Mouse (Mus musculus): ENCODE results near the gene Dcps.

Gene Dcps

DNA sequence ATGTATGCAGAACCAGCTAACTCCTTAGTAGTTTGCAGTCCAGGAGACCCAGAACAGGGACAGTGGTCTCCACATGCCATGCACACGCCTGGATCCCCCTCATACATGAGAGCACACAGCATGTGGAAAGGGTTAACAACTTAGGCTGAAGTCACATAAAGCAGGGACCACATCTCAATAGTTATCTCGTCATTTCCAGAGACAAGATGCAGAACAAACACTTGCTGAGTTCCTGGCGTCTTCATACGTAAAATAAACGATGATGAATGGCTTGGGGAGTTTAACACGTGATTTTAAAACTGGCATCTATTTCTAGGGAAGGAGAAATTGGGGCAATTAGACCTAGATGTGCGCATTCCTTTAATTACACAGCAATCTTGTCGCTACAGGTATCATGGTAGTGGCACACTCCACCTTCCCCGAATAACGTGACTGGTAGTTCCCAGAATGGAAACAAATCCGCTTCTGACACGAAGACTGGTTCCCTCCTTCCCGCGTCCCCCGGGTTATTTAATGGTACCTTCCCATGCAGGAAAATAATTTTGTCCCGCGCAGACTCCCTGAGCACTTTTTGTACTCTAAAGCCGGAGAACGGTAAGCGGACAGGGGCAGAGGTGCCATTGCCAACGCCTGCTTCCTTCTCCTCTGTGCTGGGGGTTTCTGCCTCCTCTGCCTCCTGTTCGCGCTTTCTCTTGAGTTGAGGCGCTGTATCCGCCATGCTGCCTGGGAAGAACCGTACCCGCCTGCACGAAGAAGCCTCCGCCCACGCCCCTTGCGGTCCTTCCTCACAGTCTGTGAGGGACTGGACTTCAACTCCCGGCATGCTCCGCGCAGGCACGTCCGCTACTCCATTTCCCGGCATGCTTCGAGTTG is at the start of gene Dcps:
Gene Dcps, minus strand, starts transcription at position 811 of the 873 bp plus-strand sequence.
- peak; percentile 87 for DNase-seq (ENCODE audit: low read depth, low spot score)

DNA sequence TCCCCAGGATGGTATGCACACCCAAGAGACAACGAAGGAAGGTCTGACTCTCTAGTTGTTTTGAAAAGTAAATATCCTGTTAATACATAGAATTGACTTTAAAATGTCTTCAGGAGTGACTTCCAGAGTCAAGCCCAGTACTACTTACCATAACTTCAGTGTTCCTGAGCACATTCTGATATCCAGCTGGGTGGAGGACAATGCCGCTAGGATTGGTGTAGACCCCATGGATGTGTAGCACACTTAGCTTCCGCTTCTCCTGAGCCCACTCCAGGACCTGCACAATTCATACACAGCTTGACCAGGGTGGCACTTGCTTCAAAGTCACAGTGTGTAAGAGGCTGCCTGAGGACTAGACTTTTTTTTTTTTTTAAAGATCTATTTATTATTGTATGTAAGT is 47.6 kb upstream of the Dcps start:
- no peak for DNase-seq (ENCODE audit: low read depth, low spot score)

DNA sequence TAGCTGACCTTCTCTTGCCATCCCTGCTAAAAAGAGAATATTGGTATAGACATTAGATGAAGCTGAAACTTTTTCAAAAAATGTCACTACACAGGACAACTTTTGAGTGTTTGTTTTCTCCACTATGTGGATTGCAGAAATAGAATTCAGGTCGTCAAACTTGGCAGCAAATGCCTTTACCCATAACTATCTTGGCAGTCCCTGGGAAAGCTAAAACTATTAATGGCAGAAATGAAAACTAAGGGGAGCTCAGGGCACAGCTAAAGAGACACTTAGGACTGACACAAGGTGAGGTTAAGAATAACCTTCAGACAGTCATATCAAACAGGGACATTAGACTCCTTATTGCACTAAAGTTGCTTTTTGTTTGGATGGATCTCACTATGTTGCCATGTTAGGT is 42.1 kb upstream of the Dcps start:
- DNase-seq (ENCODE audit: low read depth, low spot score): peak; percentile 70

DNA sequence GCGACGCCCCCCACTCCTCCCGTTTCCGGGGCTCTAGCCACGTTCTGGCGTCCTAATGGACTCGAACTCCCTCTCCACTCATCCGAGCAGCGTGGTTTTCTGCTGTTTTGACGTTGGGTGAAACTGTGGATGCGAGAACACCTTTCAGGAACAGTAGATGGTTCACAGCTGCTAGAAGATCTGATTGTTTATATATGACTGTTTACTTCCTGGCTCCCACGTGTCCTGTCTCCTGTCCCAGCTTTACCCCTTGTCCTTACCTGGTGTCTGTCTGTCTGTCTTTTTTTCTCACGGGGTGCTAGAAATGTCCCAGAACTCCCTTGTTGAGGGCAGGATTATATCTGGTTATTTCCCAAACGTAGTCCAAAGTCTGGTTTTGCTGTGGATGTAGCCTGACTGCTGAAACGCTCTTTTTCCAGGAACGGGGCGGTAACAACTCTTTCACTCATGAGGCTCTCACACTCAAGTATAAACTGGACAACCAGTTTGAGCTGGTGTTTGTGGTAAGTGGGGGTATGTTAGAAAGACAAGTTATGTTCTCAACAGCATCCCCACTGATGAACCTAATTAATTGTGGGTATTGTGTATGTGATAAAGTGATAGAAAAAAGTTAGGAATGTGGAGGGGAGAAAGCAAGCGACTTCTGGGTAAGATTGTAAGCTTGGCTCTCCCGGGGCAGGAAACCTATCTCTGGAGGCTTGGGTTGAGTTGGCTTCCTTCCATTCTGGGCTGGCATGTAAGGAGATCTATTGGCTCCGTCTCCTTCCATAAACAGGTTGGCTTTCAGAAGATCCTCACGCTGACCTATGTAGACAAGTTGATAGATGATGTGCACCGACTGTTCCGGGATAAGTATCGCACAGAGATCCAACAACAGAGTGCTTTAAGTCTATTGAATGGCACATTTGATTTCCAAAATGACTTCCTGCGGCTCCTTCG is 36.0 kb upstream of the Dcps start:
- peak; percentile 91 for DNase-seq (ENCODE audit: low read depth, low spot score)

DNA sequence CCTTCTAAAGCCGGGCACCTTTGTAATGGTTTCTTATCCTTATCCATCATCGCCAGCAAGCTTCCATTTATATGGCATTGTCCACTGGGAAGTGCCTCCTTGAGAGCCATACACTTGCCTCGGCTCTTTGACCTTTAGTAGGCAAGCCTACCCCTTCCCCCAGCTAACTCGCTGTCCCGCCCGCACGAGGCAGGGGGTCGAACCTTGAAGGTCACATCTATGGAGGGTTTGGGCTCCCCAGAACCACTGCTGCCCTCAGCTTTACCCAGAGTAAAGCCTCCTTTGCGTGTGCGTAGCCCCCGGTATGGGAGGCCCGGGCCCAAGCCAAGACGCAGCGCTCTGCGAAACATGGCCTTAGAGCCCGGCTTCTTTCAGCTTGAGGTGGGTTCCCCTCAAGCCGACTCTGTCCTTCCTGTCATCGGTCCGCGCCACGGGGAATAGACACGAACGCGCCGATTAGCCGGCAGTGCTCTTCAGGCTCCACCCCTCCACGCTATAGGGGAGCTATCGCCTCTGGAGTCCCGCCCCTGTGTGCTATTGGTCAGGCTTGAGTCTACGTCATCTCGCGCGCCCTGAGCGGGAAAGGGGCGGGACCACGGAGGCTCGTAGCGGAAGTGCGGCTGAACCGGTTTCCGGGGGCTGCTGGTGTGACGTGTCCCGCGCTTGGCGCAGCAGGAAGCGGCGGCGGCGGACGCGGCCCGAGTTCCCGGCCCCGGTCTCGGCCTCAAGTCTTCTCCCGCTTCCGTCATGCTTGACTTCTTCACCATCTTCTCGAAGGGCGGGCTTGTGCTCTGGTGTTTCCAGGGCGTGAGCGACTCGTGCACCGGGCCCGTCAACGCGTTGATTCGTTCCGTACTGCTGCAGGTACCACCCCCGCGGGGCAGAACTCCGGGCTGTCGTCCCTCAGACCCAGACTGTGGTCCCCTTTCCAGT is 34.9 kb upstream of the Dcps start, which contains the start of gene Foxred1:
Gene Foxred1, minus strand, starts transcription at position 514 of the 933 bp plus-strand sequence.
- DNase-seq (ENCODE audit: low read depth, low spot score): peak; percentile 99

DNA sequence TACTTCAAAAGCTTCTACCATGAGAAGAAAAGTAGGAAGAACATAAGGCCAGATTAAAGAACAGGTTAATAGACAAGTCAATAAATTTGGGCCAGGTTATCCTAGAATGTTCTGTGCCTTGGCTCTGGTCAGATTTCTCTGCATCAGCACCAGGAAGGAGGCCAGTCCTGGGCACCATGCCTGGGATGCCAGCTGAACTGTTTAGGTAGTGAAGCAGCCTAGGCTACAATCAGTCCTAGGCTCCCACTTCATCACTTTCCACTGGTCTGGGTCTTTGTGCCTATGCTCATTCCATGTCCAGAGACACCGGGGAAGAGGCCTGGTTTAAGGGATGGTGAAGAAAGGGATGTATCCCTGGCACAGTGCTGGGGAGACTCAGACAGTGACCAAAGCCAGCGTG is 28.6 kb upstream of the Dcps start:
- DNase-seq (ENCODE audit: low read depth, low spot score): peak; percentile 78

DNA sequence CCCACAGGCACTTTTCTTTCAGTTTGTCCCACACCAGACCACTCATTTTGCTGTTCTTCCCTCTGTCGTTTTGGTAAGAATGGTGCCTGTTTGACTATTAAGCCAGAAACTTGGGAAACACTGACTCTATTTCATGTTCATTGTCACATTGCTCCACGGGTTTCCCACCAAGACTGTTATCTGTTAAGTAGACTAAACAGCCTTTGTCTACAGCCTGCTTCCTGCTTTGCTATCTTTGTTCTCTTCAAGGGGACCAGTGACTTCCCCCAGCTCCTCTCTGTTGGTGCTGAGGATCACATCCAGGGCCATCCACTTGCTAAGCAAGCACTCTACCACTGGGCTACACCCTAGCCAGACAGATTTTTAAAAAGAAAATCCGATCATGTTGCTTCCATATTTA is 27.7 kb upstream of the Dcps start:
- DNase-seq (ENCODE audit: low read depth, low spot score): no peak

DNA sequence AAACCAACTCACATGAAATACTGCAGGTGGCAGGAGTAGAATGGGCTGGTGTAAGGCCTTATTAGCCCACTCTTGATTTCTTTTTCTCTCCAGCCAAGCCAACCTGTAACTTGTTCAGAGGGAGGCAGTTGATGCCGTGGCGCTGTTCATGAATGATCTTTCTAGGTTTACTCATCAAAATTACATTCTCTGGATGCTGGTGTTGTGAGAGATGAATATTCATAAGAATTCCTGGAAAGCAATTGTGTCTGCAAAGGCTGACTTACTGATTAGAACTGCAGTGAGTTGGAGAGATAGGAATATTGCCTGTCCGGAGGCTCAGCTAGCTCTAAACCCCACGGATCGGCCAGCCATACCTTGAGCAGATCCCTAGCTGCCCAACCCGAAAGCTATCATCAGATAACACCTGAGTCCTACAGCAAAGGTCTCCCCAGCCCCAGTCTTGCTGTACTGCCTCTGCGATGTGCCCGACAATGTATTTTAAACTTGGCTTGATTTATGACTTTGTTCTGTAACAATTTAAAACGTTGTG is 24.7 kb upstream of the Dcps start:
- DNase-seq (ENCODE audit: low read depth, low spot score): no peak

DNA sequence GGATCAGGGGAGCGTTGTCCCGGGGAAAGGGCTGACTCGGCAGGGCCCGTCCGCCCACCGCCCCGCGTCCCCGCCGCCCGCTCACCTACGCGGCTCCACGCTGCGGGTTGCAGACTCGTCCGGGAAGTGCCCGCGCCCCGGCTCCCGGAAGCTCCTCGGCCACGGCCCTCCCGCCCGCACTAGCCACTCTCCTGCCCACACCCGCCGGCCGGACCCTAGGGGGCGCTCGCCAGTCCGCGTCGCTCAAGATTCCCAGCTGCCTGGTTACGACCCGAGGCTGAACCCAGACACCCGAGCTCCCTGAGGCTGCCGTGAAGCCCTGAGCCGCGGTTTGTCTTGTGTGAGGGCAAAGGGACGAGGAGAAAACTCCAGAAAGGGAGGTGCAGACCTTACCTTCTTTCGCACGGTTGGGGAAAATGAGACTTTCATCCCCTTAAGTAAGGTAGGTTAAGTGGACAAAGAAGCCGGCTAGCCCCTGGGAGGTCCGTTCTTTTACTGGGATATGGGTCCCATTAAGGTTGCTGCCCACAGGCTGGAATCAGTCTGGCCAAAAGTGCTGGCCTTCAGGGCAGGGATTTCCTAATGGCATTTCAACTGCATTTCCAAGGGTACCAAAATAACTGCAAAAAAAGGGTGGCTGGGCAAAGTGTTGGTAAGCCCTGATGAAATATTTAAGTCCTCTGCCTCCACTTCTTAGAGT is 24.1 kb upstream of the Dcps start, which contains the start of the genes Srpr and Tirap:
Gene Srpr, plus strand, starts transcription at position 404 of the 700 bp plus-strand sequence.
Gene Tirap, minus strand, starts transcription at position 520 of the 700 bp plus-strand sequence.
- DNase-seq (ENCODE audit: low read depth, low spot score): peak; percentile 82

DNA sequence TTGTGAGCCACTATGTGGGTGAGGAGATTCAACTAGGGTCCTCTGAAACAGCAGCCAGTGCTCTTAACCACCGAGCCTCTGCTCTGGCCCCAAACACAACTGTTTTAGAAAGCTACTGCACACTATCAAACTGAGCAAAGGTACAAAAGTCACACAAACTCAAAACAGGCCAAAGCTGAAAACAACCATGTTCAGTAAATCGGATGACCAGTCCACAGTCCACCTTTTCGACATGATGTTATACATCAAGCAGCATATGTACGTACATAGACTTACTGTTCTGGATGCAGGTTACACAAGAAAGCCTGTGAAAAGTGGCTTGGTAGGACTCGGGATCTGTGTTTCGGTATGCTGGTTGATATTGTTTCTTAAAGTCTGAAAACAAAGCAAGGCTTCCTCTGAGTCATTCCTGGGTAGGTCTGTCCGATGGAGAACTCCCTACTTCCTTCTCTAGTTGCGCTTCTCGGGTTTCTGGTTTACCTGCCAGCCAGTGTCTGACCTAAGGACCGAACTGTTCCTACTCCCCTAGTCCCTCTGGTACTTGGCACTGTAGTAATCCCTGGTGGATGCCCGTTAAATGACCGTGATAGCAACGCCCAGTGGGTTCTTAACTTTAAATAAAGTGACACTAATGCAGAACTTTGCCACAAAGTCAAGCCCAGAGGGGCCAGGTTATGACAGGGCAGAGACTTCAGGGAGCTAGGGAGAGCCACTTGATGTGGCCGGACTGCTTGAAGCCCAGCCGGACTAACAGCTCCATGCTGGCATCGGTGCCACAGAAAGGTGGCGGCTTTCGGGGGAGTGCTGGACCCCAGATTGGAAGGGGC is 23.3 kb upstream of the Dcps start:
- no peak for DNase-seq (ENCODE audit: low read depth, low spot score)

DNA sequence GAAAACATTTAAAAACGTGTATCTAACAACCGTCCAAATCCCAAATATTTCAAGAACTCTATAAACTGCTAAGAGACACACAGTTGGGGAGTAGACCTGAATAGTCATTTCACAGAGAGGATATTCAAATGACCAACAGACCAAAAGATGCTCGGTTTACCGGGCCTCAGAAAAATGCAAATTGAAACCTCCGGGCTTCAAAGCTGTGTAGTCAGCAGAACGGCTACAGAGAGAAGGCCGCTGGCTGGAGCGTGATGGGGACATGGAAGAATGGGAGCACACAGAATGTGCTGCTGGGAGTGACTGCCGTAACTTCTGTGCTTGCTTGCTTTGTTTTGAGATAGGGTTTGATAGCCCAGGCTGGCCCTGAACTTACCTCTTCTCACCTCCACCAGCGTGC is 22.5 kb upstream of the Dcps start:
- DNase-seq (ENCODE audit: low read depth, low spot score): no peak

DNA sequence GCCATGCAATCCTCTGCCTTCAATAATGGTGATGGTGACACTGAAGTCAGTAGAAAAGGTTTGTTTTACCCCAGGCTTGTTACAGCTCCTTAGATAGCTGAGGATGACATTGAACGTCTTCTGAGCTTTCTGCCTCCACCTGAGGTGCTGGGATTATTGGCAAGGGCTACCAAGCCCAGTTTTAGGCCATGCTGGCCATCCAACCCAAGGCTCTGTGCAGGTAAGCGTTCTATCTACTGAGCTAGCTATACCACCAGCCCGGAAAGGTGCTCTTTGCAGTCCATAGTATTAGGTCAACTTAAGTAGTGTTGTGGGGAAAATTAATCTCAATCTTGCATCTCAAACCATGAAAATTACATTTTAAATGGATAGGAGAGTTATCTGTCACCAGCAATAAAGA is 21.8 kb upstream of the Dcps start:
- DNase-seq (ENCODE audit: low read depth, low spot score): no peak

DNA sequence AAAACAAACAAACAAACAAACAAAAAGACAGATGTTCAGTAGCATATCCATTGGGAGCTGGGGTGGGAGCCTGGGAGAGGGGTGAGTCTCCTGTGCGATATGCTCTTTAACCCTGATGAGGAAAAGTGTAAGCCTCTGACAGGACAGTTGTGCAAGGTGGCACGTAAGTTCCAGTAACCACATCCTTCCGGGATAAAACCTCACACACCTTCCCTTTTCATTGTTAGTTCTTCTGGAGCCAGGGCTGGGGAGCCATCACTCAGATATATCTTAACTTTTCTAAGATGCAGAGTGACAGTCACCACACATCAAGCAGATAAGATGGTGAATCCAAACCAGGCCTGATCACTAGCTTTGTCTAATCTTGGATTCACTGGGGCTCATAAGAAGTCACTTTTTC is 18.2 kb upstream of the Dcps start:
- no peak for DNase-seq (ENCODE audit: low read depth, low spot score)

DNA sequence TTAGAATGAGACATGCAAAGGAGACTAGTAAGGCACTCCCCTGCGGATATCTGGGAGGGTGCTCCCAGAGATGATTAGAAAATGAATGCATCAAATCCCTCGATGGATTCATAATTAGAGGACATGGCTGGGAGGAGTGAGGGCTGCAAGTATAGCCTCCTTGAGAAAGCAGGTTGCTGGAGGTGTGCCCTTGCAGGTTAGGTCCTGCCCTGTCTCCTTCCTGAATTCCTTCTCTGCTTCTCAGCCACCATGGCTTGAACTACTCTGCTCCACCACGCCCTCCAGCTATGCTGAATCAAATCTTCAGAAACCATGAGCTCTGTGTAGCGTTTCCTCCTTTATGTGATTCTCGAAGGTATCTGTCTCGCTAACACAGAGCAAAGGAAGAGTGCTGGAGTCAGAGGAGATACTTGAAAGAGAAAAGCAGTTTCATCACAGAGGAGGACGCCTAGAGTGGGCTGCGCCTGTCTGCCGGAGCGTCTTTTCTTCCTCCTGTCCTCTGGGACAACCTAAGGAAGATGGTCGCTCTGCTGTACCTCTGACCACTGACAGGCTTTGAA is 17.2 kb upstream of the Dcps start:
- no peak for DNase-seq (ENCODE audit: low read depth, low spot score)

DNA sequence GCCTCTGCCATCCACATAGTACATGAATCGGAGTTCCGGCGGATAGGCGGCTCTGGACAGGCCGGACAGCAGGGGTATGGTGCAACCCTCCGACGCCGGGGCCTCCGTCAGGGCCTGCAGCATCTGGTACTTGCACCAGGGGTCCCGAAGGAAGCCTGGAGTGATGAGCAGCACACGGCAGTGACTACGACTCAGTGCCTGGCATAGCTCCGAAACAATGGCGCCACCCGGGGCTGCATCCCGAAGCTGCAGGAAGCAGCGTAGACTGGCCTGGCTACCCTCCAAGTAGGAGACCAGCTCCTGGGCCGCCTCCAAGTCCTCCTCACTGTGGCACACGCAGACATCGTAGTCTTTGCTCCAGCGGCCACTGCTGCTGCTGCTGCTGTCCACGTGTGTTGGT is 12.8 kb upstream of the Dcps start:
- DNase-seq (ENCODE audit: low read depth, low spot score): no peak

DNA sequence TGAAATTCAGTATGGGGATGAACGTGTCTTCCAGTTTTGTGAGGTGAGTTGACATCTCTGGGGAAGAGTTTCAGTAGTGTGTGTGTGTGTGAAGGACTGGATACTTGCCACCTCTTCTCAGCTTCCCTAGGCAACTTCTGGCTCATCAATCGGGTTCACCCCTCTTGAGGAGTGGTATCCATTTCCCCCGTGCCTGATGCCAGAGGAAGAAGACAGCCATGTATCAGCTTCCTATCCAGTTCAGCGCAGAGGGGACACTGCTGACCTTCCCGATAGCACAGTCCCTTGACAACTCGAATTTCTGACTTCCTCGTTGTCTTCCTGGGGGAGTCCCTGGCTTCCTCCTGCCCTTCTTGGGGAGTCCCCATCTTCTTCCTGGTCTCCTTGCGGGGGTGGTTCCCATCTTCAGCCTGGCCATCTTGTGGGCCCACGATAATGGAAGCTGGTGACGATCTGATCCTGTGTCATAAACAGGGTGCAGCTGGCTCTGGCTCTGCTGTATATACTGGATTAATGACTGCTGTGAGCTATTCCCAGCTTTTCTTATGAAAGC is 11.6 kb upstream of the Dcps start:
- no peak for DNase-seq (ENCODE audit: low read depth, low spot score)

DNA sequence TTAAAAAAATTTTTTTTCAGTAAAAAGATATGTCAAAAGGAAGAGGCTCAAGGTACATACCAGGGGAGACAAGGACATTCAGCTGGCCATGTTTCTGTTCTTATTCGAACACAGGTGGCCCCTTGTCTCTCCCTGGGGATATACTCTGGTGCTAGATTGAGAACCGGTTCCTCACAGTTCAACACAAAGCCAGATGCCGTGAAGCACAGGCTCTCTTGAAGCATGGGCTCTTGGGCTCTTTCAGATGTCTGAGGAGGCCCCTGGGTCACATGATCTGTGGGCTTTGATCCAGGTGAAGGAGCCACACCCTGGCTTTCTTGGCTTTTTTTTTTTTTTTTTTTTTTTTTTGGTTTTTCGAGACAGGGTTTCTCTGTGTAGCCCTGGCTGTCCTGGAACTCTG is 10.6 kb upstream of the Dcps start:
- DNase-seq (ENCODE audit: low read depth, low spot score): no peak

DNA sequence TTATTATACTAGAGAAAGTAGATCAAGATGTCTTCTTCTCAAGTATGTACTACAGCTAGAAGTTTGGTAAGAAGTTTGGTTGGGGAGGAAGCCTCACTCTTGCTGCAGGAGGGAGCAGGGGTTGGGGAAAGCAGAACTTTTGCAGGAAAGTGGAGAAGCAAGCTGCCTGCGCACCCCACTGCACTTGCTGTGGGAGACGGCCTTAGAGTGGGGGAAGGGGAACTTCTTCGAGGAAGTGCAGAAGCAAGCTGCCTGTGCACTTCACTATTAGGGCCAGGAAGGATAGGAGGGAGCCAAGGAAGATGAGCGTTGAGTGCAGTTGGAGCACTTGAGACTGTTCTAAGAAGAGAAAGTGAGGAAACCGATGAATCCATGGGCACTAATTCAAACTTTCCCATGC is 7.5 kb upstream of the Dcps start:
- no peak for DNase-seq (ENCODE audit: low read depth, low spot score)

DNA sequence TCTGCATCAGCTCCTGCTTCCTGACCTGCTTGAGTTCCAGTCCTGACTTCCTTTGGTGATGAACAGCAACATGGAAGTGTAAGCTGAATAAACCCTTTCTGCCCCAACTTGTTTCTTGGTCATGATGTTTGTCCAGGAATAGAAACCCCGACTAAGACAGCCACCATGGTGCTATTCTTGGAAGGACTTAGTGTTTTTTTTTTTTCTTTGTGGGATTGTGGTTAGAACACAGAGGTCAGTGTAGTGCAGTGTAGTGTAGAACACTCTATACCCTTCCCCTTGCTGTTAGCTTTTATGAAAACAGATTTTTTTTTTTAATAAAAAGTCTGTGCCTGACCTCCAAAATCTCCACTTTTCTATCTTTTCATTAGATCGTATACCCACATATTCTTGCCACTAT is 7.0 kb upstream of the Dcps start:
- no peak for DNase-seq (ENCODE audit: low read depth, low spot score)
